Mouse (Mus musculus) embryo, embryonic 11.5 days (tissue): ENCODE data around the gene Timp2.

Source experiments
- DNase-seq: peaks from one replicate; pipeline ENCODE4 v3.0.0-alpha.2; 2012; ENCODE audit warnings: low read depth, low spot score

Gene Timp2

DNA sequence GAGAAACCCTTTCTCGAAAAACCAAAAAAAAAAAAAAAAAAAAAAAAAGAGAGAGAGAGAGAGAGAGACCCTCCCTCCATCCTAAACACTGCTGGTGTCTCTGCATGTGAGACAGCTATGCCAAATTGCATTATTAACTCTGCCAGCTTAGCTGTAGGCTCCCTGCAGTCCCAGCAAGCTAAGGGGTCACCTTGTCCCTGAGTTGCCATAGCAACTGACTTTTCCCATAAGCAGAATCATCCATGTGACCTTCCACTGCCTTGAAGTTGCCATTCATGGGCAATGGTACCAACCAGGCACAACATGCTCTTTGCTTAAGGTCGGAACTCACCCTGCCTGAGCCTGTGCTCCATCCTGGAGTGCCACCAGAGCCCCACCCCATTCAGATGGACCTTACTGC is 60.5 kb downstream of the Timp2 start:
- DNase-seq: no peak

DNA sequence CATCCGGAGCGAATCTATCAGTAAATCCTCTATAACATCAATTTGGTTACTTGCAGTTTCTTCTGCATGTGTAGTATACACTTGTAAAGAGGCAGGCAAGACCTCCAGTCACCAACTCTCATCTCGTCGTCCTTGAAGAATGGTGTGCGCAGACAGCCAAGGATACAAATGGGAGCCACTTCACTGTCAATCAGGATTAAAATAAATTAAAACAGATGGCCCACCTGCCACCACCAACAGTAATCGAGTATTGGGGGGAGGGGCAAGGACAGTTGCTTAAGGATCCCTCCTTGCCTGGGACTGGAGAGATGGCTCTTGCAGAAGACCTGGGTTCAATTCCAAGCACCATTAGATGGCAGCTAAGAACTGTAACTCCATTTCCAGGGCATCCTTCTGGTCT is 62.9 kb downstream of the Timp2 start:
- no peak for DNase-seq

DNA sequence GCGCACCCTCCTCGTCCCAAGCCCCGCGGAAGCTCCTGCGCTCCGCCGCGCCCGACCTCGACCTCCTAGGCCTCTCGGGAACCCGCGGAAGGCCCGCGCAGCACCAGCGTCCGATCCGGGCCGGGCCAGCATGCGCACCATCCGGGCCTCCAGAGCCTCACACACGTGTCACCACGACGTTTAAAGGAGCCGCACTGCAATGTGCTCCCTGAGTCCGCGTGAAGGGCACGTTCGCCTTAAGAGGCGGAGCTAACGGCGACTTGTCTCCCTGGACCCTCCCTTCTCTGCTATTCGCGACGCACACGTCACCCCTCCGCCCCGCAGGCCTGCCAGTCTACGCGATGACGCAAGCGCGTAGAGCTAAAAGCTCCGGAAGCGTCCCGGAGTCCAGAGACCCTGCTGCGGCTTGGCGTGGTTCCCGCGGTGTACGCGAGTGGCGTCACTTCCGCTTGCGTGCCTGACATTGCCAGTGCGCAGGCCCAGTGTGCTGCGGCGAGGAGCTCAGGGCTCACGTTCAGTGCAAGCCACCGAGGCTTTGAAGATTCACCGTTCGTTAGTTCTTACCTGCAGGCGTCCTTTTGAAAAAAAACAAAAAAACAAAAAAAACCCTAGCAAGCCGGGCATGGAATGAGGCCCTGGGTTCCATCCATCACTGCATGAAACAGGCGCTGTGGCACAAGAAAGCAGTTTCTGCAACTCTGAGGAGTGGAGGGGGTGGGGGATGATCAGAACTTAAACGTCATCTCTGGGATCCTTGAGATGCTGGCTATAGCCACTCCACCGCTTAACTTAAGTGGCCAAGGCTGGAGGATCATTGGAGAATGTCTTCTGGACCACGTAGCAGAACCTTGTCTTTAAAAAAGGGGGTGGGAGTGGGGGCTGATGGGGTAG is 65.3 kb downstream of the Timp2 start, which contains the start of gene Usp36:
Gene Usp36 (minus strand): TSS at position 246 of the 891 bp plus-strand sequence.
- peak; percentile 99 for DNase-seq

DNA sequence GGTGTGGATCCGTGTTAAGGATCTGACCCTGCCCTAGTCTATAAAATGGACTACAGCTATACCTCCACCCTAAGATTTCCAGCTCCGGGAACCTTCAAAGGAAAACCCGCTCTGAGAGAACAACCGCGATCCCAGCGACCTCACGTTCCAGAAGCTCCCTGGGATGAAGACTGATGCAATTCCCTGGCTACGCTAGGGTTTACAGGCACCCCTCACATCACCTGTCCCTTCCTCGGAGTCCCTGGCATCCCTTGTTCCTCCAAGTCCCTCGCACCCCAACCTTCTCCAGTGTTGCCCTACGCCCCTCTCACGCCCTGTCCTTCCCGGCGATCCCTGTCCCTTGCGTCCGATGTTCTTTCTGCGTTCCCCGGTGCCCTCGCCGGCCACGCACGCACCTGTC is 66.0 kb downstream of the Timp2 start:
- peak; percentile 9 for DNase-seq

DNA sequence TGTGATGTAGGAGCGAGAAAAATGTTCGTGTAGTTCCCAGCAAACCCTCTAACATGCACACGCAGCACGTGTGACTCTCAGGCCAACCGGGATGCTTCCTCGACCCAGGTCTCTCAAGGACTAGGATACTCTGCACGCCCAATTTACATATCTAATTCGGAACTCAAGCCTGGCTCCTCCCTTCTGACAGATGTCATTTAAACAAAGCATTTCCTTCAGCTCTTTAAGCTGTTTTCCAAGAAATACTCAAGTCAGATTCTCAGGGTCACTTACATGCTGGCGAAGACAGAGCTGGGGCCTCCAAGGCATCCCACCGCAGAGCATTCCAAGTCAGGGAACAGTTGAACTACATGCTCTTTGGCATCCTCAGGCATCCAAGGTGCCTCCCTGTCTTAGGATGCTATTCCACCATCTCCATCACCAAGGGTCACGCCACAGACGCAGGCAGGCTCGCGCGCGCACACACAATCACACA is 66.5 kb downstream of the Timp2 start:
- peak; percentile 7 for DNase-seq

DNA sequence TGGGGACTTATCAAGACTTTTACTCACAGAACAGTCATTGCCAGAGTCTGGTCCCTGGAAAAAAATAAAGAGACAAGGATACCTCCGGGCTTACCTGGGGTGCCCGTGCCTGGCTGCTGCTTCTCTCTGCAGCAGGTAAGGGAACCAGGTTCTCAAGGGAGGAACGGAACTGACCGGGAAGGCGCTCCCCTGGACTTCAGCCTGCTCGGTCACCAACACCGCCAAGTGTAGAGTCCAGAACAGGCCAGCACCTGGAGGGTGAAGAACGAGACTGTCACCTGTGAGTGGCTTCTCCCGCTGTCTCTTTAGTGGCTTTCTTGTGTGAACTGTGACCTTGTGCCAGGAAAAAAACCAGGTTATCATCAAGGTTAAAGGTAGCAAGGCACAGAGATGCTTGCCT is 68.0 kb downstream of the Timp2 start:
- DNase-seq: no peak

DNA sequence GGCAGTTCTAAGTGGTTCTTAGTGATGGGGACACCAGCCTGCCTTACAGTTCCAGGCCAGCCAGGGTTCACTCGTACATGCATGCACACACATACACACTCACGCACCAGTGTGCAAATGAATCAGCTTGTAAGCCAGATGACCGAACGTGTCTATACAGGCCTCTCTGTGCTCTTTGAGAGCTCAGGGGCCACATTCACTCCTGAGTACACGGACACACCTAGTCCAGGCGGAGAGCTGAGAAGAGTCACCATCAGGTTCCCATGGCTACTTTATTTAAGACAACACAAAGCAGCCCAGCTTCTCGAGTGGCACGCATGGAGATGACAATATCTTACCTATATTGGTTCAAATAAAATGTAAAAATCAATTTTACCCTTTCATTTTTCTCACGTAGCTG is 69.1 kb downstream of the Timp2 start:
- no peak for DNase-seq

DNA sequence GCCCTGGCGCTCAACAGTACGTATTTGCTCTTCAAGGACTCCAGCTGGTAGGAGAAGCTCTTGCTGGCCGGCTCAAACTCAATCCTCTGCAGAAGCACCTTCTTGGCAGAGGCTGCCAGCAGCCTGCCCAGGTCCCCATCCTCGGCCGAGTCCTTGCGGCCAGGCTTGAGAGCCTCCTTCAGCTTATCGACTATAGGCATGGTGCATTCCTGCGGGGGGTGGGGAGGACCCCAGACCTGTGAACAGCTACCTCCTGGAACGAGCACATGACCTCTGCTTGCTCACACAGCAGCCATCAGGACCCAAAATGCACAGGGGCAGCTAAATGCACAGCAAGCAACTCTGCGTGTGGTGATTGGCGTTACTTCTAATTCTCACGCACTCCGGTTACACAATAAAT is 69.7 kb downstream of the Timp2 start:
- DNase-seq: no peak

DNA sequence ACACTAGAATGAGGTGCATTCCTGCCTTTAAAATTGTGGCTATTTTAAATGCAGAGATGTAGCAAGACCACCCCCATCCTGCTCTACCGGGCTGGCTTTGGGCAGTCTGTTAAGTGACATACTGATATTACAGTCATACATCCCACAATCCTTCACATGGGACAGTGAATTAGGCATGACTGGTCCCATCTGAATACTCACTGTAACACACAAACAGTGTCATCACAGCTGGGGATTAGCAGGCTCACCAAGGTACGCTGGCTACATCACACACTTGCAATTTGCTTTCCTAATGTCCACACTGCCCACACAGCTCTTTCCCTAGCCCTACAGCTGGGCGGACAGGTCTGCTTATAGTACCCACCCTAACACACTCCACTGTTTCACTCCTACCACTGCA is 75.3 kb downstream of the Timp2 start:
- DNase-seq: no peak

DNA sequence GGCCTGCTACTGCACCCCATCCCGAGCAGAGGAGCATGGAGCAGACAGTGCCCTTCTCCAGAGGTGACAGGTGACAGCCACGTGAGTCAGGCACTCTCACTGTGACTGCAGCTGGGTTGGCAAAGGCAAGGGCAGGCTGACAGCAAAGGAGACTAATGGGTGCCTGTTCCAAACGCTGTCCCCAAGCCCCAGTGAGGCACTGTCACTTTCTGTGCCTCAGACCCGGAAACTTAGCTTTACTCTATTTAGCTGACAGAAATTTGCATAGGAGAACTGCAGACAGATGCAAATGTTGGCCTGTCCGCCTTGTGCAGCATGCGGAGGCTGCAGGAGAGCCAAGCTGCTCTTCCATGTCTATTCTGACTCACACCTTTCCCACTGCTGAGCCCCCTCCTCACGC is 79.2 kb downstream of the Timp2 start:
- no peak for DNase-seq

DNA sequence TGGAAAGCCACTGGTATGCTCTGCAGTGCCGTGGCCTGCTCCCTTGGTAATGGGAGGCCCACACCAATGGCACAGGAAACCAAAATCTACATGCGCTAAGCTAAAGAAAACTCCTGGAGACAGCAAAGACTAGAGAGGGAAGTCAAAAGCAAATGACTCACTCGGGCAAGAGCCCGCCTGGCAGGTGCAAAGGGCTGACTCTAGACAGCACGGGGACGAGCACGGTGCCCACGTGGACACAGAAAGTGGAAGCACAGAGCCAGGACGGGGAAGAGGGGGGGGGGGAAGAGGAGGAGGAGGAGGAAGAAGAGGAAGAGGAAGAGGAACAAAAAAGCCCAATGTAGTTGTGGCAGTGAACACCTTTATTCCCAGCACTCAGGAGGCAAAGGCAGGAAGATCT is 80.4 kb downstream of the Timp2 start:
- DNase-seq: no peak

DNA sequence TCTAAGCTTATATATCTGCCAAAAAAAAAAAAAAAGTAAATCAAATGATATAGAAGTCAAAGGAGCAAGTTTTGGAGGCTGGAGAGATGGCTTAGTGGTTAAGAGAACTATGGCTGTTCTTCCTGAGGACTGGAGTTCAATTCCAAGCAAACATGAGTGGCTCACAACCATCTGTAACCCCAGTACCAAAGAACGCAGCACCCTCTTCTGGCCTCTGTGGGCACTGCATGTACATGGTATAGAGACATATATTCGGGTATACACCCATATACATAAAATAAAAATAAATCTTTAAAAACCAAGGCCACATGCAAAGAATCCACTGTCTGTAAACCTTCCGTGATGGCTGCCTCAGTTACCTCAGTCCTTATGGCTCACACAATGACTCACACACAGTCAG is 85.7 kb downstream of the Timp2 start:
- no peak for DNase-seq

DNA sequence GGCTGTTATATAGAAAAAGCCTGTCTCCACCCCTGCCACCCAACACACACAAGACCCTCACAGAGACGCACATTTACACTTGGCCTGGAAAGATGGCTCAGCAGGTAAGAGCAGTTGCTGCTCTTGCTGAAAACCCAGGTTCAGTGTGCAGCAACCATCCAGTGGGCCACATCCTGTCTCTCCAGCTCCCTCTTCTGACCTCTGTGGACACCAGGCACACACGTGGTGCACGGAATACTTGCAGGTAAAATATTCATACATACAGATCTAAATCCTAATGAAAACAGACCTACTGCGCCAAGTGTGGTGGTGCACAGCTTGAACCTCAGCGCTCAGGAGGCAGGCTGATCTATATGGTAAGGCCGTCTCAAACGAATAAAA is 88.9 kb downstream of the Timp2 start:
- DNase-seq: no peak

DNA sequence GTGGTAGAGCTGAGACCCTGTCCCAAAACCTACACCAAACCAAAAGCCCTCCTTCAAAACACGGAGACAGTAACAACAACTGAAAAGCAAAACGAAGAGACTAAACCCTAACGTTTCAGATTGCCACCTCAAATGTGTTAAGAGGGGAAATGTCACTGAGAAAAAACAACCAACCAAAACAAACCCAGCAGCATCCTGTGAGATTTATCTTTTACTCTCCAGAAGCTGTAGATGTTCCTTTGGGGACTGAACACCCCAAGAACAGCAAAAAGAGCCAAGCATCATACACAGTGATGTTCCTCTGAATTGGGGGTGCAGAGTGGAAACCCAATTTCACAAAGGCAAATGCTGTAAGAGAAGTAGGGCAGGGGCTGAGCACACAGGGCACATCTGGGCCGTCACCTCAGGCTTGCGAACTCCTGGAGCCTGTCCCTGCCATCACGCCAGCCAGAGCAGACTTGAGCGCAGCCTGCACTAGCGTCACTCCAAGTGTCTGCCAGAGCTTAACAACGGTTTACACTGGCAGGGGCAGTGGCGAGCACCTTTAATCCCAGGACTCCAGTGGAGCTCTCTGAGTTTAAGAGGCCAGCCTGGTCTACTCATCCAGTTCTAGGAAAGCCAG is 89.4 kb downstream of the Timp2 start:
- no peak for DNase-seq

DNA sequence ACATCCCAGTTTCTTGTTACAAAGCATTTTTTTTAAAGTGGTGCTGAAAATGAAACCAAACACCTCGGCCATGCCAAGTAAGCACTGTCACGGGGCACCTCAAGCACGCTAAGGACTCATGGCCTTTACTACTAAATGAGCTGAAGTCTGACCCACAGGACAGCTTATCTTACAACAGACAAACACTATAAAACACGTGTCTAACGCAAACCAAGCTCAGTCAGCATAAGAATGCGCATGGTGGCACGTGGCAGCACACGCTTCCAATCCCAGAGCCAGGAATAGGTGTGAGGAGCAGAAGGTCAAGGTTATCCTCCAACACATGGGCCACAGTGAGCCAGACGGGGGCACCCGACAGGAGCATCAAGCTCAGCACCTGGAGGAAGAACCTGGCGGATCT is 89.9 kb downstream of the Timp2 start:
- no peak for DNase-seq

DNA sequence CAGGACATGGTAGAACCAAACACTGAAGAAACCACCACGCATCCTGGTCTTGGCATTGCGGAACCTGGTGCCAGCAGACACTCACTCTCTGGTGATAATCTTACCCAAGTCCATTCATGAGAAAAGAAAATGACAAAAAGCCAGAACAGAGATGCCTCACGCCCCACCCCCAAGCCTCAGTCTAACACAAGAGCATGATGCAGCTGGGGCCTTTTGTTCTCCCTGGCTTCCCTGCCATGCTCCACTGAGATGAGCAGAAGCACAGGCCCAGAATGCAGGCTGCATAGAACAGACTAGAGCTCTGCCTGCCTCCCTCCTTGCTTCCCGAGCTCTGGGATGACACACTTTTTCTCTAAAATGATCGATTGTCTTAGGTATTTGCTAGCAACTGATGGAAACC is 92.4 kb downstream of the Timp2 start:
- no peak for DNase-seq

DNA sequence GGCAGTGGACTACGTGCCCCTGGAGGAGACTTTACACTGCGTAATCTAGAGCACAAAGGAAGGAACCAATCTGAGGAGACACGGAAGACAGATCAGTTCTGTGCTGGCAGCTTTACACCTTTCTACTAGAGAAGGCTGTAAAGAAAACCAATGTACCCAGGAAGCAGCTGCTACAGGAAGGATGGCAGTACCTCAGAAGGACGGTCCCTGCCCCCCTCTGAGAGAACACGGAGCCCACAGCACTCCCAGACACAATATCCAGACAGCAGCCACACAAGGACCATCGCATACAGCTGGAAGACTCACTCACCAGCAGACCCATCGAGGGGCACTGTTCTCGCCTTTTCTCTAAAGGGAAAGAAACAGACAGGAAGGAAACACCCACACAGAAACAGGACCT is 95.5 kb downstream of the Timp2 start:
- no peak for DNase-seq

DNA sequence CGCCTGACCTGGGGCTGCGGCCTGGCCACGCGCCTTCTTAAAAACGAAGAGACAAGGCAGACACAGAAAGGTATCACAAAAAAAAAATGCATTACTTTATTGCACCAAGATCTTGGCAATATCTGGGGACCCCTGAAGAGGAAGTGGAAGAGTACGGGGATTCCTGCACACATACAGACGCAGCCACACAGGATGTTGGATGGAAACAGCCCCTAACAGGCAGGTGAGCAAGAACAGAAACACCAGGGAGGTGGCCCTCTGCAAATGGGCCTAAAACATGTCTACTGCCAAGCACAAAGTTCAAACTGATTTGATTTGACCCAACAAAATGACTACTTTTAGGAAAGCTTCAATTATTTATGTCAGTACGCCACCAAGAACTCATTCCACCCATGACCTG is 96.0 kb downstream of the Timp2 start:
- no peak for DNase-seq

DNA sequence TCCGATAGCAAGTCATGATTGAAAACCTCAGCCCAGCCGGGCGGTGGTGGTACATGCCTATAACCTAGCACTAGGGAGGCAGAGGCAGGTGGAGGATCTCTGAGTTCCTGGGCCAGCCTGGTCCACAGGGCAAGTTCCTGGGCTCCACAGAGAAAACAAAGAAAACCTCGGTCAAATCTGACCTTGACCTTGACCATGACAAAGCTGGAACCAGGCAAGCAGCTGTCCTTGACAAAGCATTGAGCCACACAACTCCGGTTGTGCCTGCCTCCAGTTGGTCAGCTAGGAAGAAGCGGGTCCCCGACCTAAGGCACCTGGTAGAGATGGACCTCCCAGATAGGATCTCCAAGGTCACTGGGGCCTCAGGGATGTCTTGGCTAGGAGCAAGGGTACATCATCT is 99.2 kb downstream of the Timp2 start:
- DNase-seq: no peak

DNA sequence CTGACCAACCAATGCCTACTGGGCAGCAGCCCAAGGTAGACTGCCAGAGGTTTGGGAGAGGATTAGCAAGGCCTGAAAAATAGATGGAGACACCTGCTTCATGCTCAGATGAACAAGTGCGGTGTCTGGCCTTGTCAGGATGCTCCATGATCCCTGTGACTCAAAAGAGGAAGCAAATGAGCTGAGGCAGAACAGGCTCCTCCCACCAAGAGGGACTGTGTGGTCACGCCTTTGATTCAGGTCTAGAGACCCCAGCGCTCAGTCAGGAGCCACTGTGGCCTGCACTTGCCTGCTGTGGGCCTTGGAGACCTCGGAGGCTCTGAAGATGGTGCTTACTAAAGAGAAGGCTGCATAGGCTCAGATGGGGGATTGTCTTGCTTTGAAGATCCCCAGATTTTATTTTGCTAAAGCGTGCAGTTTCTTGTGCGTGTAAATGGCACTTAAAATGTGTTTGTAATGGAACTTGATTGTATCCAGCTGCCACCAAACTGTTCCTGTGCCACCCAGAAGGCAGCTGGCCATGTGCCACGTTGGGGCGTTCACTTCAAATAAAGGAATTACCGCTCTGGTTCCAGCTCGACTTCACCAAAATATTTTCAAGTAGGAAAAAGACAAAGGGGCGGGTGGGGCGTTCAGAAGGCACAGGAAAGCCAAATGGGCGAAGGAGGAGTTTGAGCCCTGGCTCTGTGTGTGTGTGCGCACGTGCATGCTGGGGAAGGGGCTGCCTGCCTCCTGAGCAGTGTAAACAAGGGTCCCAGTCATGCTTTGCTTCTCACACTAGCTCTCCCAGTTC is 101.2 kb downstream of the Timp2 start:
- no peak for DNase-seq

DNA sequence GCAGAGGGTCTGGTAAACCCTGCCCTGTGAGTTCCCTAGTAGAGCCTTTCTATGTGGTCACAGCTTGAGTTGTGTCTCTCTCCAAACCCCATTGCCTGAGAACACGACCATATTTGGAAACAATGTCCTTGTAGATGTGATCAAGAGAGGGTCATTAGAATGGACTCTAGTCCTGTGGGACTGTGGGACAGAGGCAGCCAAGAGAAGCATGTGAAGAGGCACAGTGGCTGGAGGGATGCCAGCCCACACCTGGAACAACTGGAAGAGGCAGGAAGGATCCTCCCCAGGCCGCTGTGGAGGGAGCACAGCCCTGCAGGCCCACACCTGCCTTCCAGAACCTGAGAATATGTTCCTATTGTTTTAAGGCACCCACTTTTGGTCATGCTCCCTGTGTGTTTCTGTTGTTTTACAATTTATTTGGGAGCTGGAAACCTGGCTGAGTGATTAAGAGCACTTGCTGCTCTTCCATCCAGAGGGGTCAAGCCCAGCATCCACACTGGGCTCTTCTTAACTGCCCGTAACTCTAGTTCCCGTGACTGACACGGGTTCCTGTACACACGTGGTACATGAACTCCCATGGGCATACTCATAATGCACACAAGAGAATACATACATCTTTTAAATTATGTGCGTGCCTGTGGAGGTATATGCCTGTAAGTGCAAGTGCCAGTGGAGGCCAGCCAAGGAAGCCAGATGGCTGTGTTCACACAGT is 101.9 kb downstream of the Timp2 start:
- DNase-seq: no peak
